Mouse (Mus musculus) layer of hippocampus, postnatal 14 days (tissue): ENCODE results near the gene Elovl5. TPM values are rescaled to one million over a fixed set of nuclear protein-coding genes. Genes with fewer than 3 reads are reported as not detected.

Experiments used
- DNase-seq, 2 experiments: peaks; one replicate each; pipeline ENCODE4 v3.0.0; 2021 to 2022; ENCODE audit warnings: low spot score in 2 of 2, mixed read lengths in 1 of 2
- total RNA-seq, 2 experiments: library from RNA; stranded (reverse); gene quantifications; 2 replicates each; pipeline ENCODE4 v1.2.3; 2021

Elovl5 gene
- total RNA-seq, 2 experiments from 2014 or later: 89.1 to 89.5 TPM

DNA sequence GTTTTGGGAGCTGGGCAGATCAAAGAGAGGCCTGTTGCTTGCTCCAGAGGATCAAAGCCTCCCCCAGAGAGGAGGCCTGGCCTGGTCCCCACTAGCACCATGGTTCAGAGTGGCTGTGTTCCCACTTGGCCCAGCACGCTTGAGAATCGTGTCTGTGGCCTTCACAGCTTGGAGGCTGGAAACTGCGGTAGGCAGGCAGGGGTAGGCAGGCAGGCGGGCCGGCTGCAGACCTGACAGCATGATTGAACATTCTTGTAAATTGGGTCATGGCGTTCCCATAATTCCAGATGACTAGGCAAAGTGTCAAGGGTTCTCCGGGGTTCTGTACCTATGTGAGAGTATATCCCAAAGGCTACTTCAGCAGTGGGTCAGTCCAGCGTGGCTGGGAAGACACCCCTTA is 35.9 kb downstream of the Elovl5 start:
- peak in 1 of 2 experiments; percentile 50 for DNase-seq

DNA sequence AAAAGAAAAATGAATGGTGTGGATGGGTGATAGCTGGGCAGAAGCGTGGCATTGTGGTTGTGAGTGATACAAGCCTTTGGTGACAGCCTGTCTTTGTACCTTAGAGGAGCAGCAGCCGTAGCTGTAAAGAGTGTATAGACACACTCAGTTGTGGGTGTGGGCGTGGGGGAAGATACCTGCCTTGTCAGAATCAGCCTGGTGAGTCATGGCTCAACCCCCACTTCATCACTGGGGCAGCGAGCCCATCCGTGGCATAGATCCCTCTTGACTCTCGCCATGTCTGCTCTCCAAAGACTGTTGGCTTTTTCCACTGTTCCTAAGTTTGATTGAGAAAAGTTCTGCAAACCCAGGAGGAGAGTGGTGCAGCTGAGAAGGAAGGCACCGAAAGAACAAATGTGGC is 37.3 kb downstream of the Elovl5 start:
- DNase-seq: no peak

DNA sequence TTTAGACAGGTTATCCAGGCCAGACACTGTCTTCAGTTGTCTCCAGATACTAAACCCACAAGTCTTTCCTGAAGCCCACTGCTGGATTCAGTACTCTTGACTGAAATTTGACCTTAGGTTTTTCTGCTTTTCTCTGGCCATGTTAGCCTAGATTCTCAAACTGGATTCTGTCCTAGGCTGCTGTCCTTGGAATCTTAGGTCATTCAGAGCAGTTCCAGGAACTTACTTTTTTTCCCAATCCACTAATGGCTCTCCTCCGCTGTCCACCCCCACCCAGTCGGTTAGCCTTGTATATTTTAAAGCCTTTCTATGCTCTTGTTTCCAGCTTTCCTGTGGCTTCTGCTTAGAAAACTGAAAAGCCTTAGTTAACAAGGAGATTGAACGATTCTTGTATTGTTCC is 37.8 kb downstream of the Elovl5 start:
- DNase-seq: no peak

DNA sequence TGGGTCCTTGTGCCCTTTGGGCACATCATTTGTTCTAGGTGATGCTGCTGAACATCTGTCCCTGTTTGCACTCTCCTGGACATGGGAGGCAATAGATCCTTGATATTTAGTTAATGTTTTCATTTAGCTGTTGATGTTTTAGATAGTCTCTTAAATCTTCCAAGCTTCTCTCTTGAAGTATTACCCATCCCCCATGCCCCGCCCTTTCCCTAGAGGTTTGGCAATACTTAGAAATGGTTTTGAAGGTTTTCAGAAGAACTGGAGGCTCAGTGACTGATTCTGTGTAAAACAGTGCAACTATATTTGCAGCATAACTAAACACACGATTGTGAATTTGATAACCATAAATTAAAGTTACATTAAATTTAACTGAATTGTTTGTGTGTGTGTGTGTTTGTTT is 38.3 kb downstream of the Elovl5 start:
- no peak for DNase-seq

DNA sequence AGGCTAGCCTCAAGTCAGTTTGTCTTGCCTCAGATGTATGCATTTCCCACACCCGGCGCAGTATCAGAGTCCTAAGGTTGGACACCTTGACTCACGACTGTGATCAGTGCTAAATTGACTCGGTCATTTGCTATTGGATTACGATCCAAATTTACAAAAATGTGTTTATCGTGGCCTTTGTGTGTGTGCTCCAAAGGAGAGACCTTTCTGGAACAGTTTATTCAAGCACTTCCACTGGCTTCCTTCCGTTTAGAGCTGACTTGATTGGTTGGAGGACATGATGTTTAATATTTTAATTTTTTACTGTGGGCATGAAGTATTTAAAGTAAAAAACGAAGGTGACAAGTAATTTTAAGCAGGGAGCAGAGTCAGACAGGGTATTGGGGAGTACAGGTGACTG is 38.8 kb downstream of the Elovl5 start:
- DNase-seq: no peak

DNA sequence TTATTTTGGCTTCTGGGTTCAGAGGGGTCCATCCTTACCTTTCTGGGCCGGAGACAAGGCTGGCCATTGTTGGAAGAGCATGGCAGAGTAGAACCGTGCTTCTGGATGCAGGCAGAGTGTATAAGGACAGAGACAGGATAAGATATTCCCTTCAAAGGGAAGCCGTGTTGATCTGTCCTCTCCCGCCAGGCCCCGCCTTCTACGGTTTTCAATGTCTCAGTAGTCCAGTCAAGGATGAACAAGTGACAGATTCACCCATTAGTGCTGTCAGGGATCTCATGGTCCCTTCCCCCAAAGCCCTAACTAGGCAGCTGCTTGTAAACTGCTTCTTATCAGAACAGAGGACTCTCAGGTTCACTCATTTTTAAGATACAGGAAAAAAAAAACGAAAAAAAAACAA is 41.2 kb downstream of the Elovl5 start:
- no peak for DNase-seq

DNA sequence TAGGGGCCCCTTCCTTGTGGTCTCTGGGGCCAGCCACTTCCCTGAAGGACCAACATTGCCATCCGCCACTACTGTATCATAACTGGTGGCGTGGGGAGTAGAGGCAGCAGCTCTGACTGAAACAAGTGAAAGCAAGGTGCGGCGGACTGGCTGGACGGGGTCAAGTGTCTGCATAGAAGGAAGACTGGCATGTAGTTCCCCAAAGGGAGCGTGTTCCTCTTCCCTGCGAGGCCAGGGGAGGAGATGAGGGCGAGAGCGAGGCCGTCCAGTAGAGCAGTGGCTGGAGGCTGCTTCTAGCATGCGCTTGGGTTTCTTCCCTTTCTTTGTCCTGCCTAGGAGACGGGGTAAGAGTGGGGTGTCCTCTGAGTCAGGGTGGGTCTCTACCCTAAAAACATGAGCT is 42.6 kb downstream of the Elovl5 start:
- no peak for DNase-seq

DNA sequence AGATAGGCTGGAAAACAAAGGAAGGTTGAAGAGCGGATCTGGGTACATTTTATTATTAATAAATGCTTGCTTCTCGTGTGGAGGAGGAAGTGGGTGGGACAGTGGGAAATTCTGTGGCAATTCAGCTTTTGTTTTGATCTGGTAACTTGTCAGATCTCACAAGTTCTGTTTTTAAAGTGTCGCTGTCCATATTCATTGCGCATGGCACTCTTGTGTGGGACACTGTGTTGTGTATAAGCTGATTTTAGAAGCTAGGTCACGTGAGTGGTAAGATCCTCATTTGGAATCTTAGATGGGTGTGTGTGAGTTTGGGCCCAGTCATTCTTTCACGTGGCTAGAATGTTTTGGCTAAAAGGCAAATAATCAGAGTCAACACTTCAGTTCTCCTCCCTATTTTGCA is 44.2 kb downstream of the Elovl5 start:
- no peak for DNase-seq

DNA sequence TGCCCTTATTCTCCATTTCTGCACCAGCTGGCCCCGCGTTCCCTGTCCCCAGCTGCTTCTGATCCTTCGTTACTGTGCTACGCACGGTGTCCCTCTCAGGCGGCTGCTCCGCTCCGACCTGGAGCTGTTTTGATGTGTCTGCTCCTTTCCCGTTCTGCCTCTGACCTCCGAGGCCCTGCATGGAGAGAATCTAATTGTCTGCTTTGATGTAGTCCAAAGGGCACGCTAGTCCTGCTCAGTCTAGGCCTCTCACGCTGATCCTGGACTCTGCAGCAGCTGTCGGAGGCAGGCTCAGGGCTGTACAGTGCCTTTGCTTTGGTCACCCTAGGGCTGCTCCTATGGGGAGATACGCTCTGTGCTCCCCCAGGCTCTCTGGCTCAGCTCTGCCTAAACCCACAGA is 46.9 kb downstream of the Elovl5 start:
- DNase-seq: no peak

DNA sequence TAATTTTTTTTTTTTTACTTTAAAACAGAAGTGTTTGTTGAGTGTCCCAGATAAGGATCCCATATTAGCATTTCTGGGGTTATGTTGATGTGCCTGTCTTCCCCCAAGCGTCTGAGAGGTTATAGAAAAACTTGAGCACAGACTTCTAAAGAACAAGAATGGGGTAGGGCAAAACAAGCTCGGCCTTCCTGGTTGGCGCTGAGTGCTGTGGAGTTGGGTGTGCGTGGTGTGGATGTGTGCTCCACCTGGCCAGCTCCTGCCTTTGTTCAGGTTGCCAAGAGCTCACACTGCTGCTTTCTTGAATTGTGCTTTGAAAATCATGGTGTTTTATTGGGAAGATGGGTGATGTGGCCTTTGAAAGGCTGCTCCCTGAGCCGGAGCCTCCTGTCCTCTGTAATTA is 48.1 kb downstream of the Elovl5 start:
- DNase-seq: no peak

DNA sequence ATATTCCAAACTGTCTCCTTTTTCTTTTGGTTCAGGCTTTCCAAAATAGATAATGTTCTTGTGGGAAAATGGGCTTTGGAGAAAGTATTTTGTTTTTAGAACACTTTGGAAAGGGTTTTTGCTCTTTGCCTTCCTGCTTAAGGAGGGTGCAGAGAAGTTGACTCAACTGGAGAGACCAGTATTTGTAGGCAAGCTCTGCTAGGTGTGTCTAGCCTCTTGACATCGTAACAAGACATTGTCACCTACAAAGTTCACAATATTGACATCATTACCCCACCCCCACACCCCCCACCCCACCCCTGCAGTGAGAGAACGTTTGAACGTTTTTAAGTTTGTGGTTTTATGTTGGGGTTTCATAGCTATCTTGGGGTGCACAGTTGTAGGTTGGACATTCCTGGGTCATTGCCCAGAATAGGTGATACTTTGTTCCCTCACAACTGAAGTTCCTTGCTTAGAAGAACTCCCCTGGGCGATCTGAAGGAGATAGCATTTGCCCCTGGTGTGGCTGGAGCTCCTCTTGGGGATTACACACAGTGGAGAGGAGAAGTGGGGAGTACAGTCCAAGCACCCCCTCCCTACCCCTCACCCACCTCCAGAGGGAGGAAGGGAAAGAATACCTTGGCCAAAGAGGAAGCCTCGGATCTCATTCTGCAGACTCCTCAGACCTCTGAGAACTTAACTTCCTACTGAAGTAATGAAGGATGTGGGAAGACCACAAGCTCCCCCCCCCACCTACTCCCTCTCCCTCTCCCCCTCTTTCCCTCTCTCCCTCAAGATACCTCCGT is 48.8 kb downstream of the Elovl5 start:
- DNase-seq: no peak

DNA sequence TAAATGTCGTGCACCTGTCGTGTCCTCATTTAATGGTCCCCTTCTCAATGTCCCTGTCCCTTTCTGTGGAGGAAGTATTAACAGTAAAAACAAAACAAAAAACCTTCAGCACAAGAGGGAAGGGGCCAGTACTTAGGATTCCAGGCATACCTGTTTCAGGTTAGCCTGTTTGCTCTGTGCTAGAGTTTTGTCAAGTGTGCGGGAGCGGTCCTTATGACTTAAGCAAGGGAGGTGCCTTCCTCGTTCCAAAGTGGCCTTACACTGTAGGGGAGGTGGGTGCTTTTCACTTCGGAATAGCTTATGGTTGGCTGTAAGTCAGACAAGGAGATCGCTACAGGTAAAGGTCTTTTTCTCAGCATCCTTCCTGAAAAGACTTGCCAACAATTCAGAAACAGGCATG is 49.7 kb downstream of the Elovl5 start:
- DNase-seq: no peak

DNA sequence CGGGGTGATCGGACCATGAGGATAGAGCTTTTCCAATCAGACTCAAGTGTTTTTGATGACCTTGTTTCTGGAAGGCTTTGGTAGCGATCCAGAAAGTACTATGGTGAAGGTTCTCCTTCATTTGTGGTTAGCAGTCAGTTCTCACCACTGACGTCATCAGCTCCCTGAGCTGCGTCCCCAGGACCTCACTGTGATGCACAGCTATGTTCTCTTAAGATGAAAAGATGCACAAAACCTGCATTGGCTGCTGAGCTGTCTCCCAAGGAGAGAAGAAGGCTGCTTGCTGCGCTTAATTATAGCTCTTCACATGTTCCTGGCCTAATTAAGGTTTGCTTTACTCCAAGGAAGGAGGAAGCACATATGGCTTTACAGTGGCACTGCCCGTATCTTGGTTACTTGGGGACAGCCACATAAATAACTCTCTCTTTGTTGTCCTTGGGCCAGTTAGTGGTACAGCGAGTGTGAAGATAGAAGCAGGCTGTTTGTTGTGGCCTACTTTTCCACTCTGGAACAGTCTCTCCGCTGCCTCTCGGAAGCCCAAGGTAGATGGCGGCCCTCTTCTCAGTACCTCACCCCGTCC is 50.5 kb downstream of the Elovl5 start:
- no peak for DNase-seq

DNA sequence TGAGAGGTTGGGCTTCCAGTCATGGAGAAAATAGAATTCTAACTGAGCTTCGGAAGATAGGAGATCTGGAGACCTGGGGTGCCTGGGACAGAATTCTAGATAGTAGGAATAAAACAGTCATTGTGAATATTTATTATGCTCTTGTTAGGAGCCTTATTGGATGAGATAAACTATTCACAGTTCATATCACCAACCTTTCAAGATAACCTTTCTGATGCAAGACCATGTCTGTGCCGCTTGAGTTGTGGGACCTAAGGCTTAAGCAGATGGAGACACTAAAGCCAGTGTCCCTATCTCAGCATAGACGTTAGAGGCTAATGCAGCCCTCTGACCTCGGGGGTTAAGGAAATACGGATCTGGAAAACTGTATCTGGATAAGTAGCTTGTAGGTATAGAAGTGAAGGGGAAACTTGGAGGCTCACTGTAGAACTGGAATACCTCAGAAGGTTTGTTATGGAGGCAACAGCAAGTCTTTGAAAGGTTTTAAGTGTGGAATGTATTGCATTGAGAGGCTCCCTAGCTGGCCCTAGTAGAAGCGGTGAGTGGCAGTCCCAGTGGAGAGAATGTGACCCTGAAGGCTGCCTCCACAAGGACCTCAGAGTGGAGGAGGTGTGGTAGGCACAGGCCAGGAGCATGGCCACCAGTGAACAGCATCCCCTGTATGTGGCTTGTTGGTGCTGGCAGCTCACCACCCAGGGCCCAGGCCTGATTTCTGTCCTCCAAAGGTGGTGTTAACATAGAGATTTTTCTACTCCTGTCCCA is 52.2 kb downstream of the Elovl5 start:
- no peak for DNase-seq

DNA sequence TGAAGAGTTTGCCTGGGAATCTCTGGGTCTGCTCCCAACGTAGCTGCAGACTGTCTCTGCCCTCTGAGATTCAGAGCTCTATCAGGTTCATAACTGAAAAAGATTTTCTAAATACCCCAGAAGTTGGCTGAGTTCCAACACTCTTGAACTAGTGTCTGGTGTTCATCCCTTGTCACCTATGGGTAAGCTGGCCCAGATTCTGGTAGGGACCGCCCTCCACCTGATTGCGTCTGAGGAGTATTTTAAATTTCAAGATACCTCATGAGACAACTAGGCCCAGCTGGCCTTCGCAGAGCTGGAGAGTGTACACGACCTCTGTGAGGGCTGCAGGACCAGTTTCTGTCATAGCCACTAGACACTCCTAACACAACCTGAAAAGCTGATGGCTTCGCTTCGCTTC is 61.8 kb downstream of the Elovl5 start:
- DNase-seq: no peak

DNA sequence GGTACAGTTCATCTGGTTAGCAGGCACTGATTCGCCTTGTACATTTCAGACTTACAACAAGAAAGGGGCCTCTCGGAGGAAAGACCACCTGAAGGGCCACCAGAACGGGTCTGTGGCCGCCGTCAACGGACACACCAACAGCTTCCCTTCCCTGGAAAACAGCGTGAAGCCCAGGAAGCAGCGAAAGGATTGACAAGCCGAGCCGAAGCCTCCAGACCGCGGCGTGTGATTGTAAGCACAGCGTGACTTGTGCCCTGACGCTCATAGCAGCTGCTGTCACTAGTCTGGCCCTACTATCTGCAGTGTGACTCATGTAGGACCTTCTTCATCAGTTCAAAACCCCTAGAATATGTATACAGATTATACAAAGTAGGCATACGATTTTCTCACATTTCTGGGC is 65.5 kb downstream of the Elovl5 start:
- no peak for DNase-seq

DNA sequence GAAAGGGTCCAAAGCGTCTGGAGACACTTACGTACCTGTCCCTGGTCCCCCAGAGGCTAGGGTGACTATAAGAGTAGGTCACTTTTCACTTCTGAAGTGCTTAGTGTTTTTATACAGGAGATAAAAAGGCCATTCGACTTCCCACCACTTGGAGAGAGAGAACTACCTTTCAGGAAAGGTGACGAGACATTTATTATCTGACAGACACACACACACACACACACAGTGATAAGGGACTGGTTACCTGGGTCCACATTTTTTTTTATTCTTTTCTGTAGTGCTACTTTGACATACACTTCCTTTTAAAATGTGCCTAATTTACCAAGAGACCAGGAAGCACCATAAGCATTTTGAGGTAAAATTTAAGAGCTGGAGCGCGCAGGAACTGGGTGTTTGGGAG is 66.4 kb downstream of the Elovl5 start:
- DNase-seq: no peak

DNA sequence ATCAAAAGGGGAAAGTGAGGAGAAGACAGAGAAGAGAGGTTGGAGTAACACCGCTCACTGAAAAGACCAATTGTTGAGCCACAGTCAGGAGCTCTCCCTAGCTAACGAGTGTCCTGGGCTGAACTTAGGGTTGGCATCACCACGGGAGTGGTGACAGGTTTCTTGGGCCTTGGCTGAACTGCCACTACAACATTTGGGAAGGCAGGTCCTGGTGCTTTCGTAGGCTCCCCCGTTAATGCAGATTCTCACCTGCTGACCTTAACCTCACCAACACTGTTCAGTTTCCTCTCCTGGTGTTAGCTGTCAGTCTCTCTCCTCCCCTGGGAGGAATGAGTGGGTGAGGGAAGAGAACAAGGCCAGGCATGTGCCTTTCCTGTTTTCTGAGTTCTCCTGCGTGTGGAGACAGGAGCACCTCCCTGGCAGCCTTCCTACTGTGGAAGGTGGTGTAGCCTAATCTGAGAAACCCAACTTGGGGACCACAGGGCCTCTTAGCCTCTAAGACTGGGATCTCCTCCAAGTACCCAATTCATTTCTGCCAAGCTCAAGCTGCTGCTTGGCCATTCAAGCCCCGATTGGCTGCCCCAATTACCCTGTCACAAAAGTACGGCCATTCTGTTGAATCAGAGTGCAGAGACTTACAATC is 69.1 kb downstream of the Elovl5 start:
- peak in 1 of 2 experiments; percentile 47 for DNase-seq

DNA sequence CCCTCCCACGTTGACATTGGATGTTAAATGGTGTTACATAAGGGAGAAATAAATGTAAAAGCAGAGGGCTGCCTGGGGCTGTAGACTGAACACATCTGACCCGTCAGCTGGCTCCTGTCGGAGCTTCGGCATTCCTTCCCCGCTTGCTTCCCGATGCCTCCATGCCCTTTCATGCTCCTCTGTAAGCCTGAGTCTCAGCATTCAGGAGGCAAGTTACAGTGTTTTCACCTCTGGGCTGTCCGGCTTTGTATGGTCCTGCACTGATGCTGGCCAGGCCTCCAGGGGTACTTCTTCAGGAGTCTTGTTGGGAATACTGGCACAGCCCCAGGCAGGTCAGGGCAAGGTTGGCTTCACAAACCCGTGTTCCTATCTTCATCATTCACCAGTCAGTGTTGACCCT is 72.5 kb downstream of the Elovl5 start:
- DNase-seq: no peak

DNA sequence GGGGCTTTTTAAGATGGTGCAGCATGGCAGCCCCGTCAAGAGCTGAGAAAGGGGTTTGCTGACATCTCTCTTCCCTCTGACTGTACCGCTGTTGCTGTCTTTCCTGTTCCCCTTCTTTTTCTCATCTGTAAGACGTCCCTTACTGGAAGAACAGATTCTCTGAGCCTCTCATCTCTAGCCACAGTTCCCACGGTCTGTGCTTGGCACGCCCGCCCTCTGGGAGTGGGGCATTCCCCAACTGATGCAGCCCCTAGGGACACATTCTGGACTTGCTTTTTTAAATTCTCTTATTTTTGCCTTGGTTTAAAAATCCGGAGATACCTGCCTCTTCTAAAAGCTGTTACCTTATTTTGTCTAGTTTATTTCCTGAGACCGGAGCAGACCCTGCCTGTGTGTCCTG is 73.1 kb downstream of the Elovl5 start:
- DNase-seq: no peak

DNA sequence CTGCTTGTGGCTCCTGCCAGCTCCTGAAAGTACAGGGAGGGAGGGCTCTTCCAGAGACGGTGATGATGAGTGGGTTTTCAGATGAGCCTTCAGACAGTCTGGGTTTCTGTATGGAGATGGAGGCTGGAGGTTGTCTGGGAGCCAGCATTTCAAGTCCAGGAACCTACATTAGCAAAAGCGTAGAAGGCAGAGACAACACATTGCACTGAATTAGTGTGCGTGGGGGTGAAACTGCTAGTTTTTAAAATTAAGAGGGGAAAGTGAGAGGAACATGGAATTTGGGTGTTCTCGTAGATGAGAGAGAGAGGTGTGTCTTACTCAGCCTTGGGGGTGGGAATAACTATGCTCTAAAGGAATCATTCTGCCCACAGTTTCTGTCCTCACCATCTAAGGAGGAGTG is 74.5 kb downstream of the Elovl5 start:
- no peak for DNase-seq

DNA sequence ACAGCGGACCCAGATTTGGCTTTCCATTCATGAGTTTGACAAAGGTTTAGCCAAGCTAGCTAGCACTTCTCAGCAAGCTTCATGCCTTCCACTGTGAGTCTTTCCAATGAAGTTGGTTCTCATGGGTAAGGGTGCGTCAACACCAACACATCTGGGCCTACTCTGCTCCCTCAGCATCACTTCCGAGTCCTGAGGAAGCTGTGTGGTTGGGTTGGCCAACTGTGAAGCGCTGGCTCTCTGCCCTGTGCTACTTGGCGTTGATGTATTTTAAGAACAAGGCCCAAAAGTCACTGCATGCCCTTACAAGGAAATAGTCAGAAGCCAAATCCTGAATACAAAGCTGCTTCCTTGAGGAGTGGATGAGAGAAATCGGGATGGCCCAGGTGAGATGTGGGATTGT is 75.1 kb downstream of the Elovl5 start:
- no peak for DNase-seq
